Mouse (Mus musculus): ENCODE measurements at regions not wholly inside any gene's neighbourhood (a gene's known extent, or its start where the extent isn't known, plus 50 kb on each side); places are given as distances from the start of the nearest gene placed in this dataset.

GRCm38 (mm10) chr4:92833835-92834234, 501.5 kb downstream of the Tusc1 start:
- H3K27me3 ChIP-seq (ENCODE audit: control insufficient read depth, insufficient read depth, insufficient read length) = no peaks in the 10 kb centered on the region
- no peak overlapping the region for H3ac ChIP-seq (ENCODE audit: control insufficient read depth, insufficient read length)
- H3K4me2 ChIP-seq (ENCODE audit: low read depth) = peak overlapping the region; percentile 6
- no peaks in the 10 kb centered on the region for H3K79me2 ChIP-seq (ENCODE audit: control insufficient read depth, insufficient read depth)
- no peaks in the 10 kb centered on the region for H3K36me3 ChIP-seq (ENCODE audit: control insufficient read depth, insufficient read depth)
- no peak overlapping the region for H3K4me3 ChIP-seq
- no peak for TF ChIP-seq TCF12 (IDR thresholded peaks at IDR 0.05; ENCODE audit: insufficient read depth, poor library complexity, severe bottlenecking)
- no peak for TF ChIP-seq E2F4 (IDR thresholded peaks at IDR 0.05; ENCODE audit: insufficient read depth)
- TF ChIP-seq MYOD1 (IDR thresholded peaks at IDR 0.05; ENCODE audit: control insufficient read depth in 1 of 3, insufficient read length in 2 of 3, low read depth in 2 of 3) = no peak
- no peak for TF ChIP-seq REST (IDR thresholded peaks at IDR 0.05; ENCODE audit: insufficient read depth, insufficient read length)
- TF ChIP-seq MYOG (IDR thresholded peaks at IDR 0.05; ENCODE audit: control insufficient read depth in 1 of 3, insufficient read depth in 1 of 3, insufficient read length in 2 of 3, low read depth in 2 of 3) = no peak
- TF ChIP-seq TCF3 (IDR thresholded peaks at IDR 0.05; ENCODE audit: insufficient read length, low read depth) = no peak
- TF ChIP-seq MAX (IDR thresholded peaks at IDR 0.05; ENCODE audit: low read depth) = no peak

- TF ChIP-seq TCF3 (IDR thresholded peaks at IDR 0.05; ENCODE audit: insufficient read length, low read depth) (no peak), SRF (IDR thresholded peaks at IDR 0.05; ENCODE audit: control insufficient read depth, insufficient read length, low read depth) (no peak), POLR2A (IDR thresholded peaks at IDR 0.05; ENCODE audit: insufficient read length, low read depth) (no peak), MYOD1 (IDR thresholded peaks at IDR 0.05; ENCODE audit: control insufficient read depth in 1 of 3, insufficient read length in 2 of 3, low read depth in 2 of 3) (no peak), USF1 (IDR thresholded peaks at IDR 0.05; ENCODE audit: low read depth) (no peak), CEBPB (IDR thresholded peaks at IDR 0.05; ENCODE audit: insufficient read depth, poor library complexity, severe bottlenecking) (no peak), REST (IDR thresholded peaks at IDR 0.05; ENCODE audit: insufficient read depth, insufficient read length) (no peak), E2F4 (IDR thresholded peaks at IDR 0.05; ENCODE audit: insufficient read depth) (no peak), MYOG (IDR thresholded peaks at IDR 0.05; ENCODE audit: control insufficient read depth in 1 of 3, insufficient read depth in 1 of 3, insufficient read length in 2 of 3, low read depth in 2 of 3) (no peak)
- H3K4me3 ChIP-seq = no peak overlapping the region
- no peaks in the 10 kb centered on the region for H3K27me3 ChIP-seq (ENCODE audit: control insufficient read depth, insufficient read depth, insufficient read length)
- no peaks in the 10 kb centered on the region for H3K79me2 ChIP-seq (ENCODE audit: control insufficient read depth, insufficient read depth)
- H3K4me2 ChIP-seq (ENCODE audit: low read depth) = no peak overlapping the region
- H3ac ChIP-seq (ENCODE audit: control insufficient read depth, insufficient read length) = no peak overlapping the region
- no peaks in the 10 kb centered on the region for H3K36me3 ChIP-seq (ENCODE audit: control insufficient read depth, insufficient read depth)
Observed at GRCm38 (mm10) chr4:92831181-92831715, 504.1 kb downstream of the Tusc1 start.

GRCm38 (mm10) chr4:92827831-92828230, 507.5 kb downstream of the Tusc1 start:
- Histone ChIP-seq H3K4me2 (ENCODE audit: low read depth) (no peak overlapping the region), H3K4me3 (no peak overlapping the region), H3K79me2 (ENCODE audit: control insufficient read depth, insufficient read depth) (no peaks in the 10 kb centered on the region), H3ac (ENCODE audit: control insufficient read depth, insufficient read length) (no peak overlapping the region), H3K27me3 (ENCODE audit: control insufficient read depth, insufficient read depth, insufficient read length) (no peaks in the 10 kb centered on the region), H3K36me3 (ENCODE audit: control insufficient read depth, insufficient read depth) (no peaks in the 10 kb centered on the region)
- TF ChIP-seq E2F4 (IDR thresholded peaks at IDR 0.05; ENCODE audit: insufficient read depth) (no peak), POLR2AphosphoS2 (IDR thresholded peaks at IDR 0.05; ENCODE audit: insufficient read length, low read depth) (no peak), SRF (IDR thresholded peaks at IDR 0.05; ENCODE audit: control insufficient read depth, insufficient read length, low read depth) (no peak), USF1 (IDR thresholded peaks at IDR 0.05; ENCODE audit: low read depth) (no peak), TCF3 (IDR thresholded peaks at IDR 0.05; ENCODE audit: insufficient read length, low read depth) (no peak), MYOG (IDR thresholded peaks at IDR 0.05; ENCODE audit: control insufficient read depth in 1 of 3, insufficient read depth in 1 of 3, insufficient read length in 2 of 3, low read depth in 2 of 3) (no peak), CEBPB (IDR thresholded peaks at IDR 0.05; ENCODE audit: insufficient read depth, poor library complexity, severe bottlenecking) (no peak), POLR2A (IDR thresholded peaks at IDR 0.05; ENCODE audit: insufficient read length, low read depth) (no peak)

- Histone ChIP-seq H3K27me3 (ENCODE audit: control insufficient read depth, insufficient read depth, insufficient read length) (no peaks in the 10 kb centered on the region), H3ac (ENCODE audit: control insufficient read depth, insufficient read length) (no peak overlapping the region)
Observed at GRCm38 (mm10) chr4:92827405-92827804, 507.9 kb downstream of the Tusc1 start.

GRCm38 (mm10) chr4:92826981-92827380, 508.3 kb downstream of the Tusc1 start:
- Histone ChIP-seq H3K4me2 (ENCODE audit: low read depth) (no peak overlapping the region), H3ac (ENCODE audit: control insufficient read depth, insufficient read length) (no peak overlapping the region), H3K4me3 (no peak overlapping the region), H3K27me3 (ENCODE audit: control insufficient read depth, insufficient read depth, insufficient read length) (no peaks in the 10 kb centered on the region), H3K36me3 (ENCODE audit: control insufficient read depth, insufficient read depth) (no peaks in the 10 kb centered on the region), H3K79me2 (ENCODE audit: control insufficient read depth, insufficient read depth) (no peaks in the 10 kb centered on the region)
- TF ChIP-seq POLR2AphosphoS2 (IDR thresholded peaks at IDR 0.05; ENCODE audit: insufficient read length, low read depth) = no peak
- TF ChIP-seq USF1 (IDR thresholded peaks at IDR 0.05; ENCODE audit: low read depth) = no peak
- TF ChIP-seq SRF (IDR thresholded peaks at IDR 0.05; ENCODE audit: control insufficient read depth, insufficient read length, low read depth) = no peak
- no peak for TF ChIP-seq CEBPB (IDR thresholded peaks at IDR 0.05; ENCODE audit: insufficient read depth, poor library complexity, severe bottlenecking)
- TF ChIP-seq POLR2A (IDR thresholded peaks at IDR 0.05; ENCODE audit: insufficient read length, low read depth) = no peak
- TF ChIP-seq MYOG (IDR thresholded peaks at IDR 0.05; ENCODE audit: control insufficient read depth in 1 of 3, insufficient read depth in 1 of 3, insufficient read length in 2 of 3, low read depth in 2 of 3) = no peak
- no peak for TF ChIP-seq TCF12 (IDR thresholded peaks at IDR 0.05; ENCODE audit: insufficient read depth, poor library complexity, severe bottlenecking)
- no peak for TF ChIP-seq E2F4 (IDR thresholded peaks at IDR 0.05; ENCODE audit: insufficient read depth)
- no peak for TF ChIP-seq REST (IDR thresholded peaks at IDR 0.05; ENCODE audit: insufficient read depth, insufficient read length)
- TF ChIP-seq TCF3 (IDR thresholded peaks at IDR 0.05; ENCODE audit: insufficient read length, low read depth) = no peak
- TF ChIP-seq MAX (IDR thresholded peaks at IDR 0.05; ENCODE audit: low read depth) = no peak

More at GRCm38 (mm10) chr4:92827405-92827804, 507.9 kb downstream of the Tusc1 start:
- Histone ChIP-seq H3K4me3 (no peak overlapping the region), H3K36me3 (ENCODE audit: control insufficient read depth, insufficient read depth) (no peaks in the 10 kb centered on the region), H3K4me2 (ENCODE audit: low read depth) (no peak overlapping the region), H3K79me2 (ENCODE audit: control insufficient read depth, insufficient read depth) (no peaks in the 10 kb centered on the region)
- TF ChIP-seq CEBPB (IDR thresholded peaks at IDR 0.05; ENCODE audit: insufficient read depth, poor library complexity, severe bottlenecking) = no peak
- TF ChIP-seq MYOG (IDR thresholded peaks at IDR 0.05; ENCODE audit: control insufficient read depth in 1 of 3, insufficient read depth in 1 of 3, insufficient read length in 2 of 3, low read depth in 2 of 3) = no peak
- TF ChIP-seq POLR2A (IDR thresholded peaks at IDR 0.05; ENCODE audit: insufficient read length, low read depth) = no peak
- TF ChIP-seq E2F4 (IDR thresholded peaks at IDR 0.05; ENCODE audit: insufficient read depth) = no peak
- no peak for TF ChIP-seq REST (IDR thresholded peaks at IDR 0.05; ENCODE audit: insufficient read depth, insufficient read length)
- TF ChIP-seq MAX (IDR thresholded peaks at IDR 0.05; ENCODE audit: low read depth) = no peak
- no peak for TF ChIP-seq SRF (IDR thresholded peaks at IDR 0.05; ENCODE audit: control insufficient read depth, insufficient read length, low read depth)
- TF ChIP-seq POLR2AphosphoS2 (IDR thresholded peaks at IDR 0.05; ENCODE audit: insufficient read length, low read depth) = no peak

All from myocyte (in vitro differentiated cells).